Mouse (Mus musculus) small intestine, adult 2 months (tissue): ENCODE measurements at regions not wholly inside any gene's neighbourhood (a gene's known extent, or its start where the extent isn't known, plus 50 kb on each side); places are given as distances from the start of the nearest gene placed in this dataset.

ENCODE experiments used
- CTCF ChIP-seq: fragments of 200-500 bp; IDR thresholded peaks from 2 replicates; pipeline ENCODE4 v1.5.1; 2012; ENCODE audit warnings: low read depth, mild to moderate bottlenecking, control low read depth, inconsistent platforms, low read length, moderate library complexity, mixed read lengths; ENCODE audit not compliant: insufficient replicate concordance, insufficient read length; ENCODE audit errors: extremely low read depth
- POLR2A ChIP-seq: fragments of 200-500 bp; IDR thresholded peaks from 2 replicates; pipeline ENCODE4 v1.6.1; 2012; ENCODE audit warnings: low read depth, mild to moderate bottlenecking, control low read depth, inconsistent platforms, low read length, moderate library complexity

DNA sequence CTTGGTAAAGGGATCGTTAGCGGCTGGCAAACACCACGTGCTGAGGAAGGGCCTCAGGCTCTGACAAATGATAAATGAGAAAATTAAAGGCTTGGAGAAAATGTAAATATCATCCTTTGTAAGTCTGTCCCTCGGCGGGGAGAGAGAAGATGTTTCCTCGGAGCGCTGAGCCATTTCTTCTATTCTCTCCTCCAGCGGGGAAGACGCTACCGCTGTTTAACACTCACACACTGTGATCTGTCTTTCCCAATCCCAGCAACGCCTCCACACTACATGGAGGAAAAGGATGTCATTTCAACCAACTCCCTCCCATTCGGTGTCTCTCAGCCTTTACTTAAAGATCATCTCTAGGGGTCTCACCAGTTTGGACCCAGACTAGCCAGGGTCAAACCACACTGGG lies 239.0 kb downstream of the Prex1 start:
- TF ChIP-seq POLR2A = no peak
- TF ChIP-seq CTCF = no peak
